Mouse (Mus musculus) forebrain, embryonic 12.5 days (tissue): ENCODE measurements around the gene Btk. TPM values are rescaled to one million over a fixed set of nuclear protein-coding genes. Genes with fewer than 3 reads are reported as not detected.

Experiments used
- ATAC-seq: fragments of 200-750 bp; cut with Nextera tagmentation; 2 replicates; pipeline ENCODE4 v1.8.0; 2017; ENCODE audit warnings: moderate TSS enrichment; ENCODE audit not compliant: low FRiP score
- H3K27ac ChIP-seq: fragments of 300-500 bp; sonication (generic); 2 replicates; pipeline ENCODE4 v1.5.1; 2016; ENCODE audit warnings: mild to moderate bottlenecking
- H3K27me3 ChIP-seq: fragments of 300-500 bp; sonication (generic); 2 replicates; pipeline ENCODE4 v1.6.1; 2016; ENCODE audit warnings: mild to moderate bottlenecking
- H3K36me3 ChIP-seq: fragments of 300-500 bp; sonication (generic); replicated peaks from 2 replicates; pipeline ENCODE4 v1.6.1; 2016; ENCODE audit warnings: mild to moderate bottlenecking
- H3K4me1 ChIP-seq: fragments of 300-500 bp; sonication (generic); 2 replicates; pipeline ENCODE4 v1.6.1; 2016
- H3K4me2 ChIP-seq: fragments of 300-500 bp; sonication (generic); 2 replicates; pipeline ENCODE4 v1.6.1; 2016; ENCODE audit warnings: mild to moderate bottlenecking, moderate library complexity
- H3K4me3 ChIP-seq: fragments of 300-500 bp; sonication (generic); replicated peaks from 2 replicates; pipeline ENCODE4 v1.5.1; 2016; ENCODE audit warnings: mild to moderate bottlenecking
- H3K9ac ChIP-seq: fragments of 300-500 bp; sonication (generic); 2 replicates; pipeline ENCODE4 v1.6.1; 2016; ENCODE audit warnings: mild to moderate bottlenecking
- H3K9me3 ChIP-seq: fragments of 300-500 bp; sonication (generic); 2 replicates; pipeline ENCODE4 v1.6.1; 2016
- WGBS: fragments of 180-500 bp; shearing (Covaris S2); methylation state at CpG from one replicate; pipeline ENCODE4 v1.1.7; 2016; 5-methylcytosine and 5-hydroxymethylcytosine counted together
- polyA plus RNA-seq: library from polyadenylated mRNA; unstranded; fragments of >200 nt; fragmentation: Nextera tagmentation; extraction: Ambion mirVana; gene quantifications from 2 replicates; pipeline ENCODE4 v1.2.1, GENCODE M21; 2016

Btk gene
- polyA plus RNA-seq, 1 experiment from 2014 or later: 0.57 TPM

- Histone ChIP-seq H3K9me3 (no peaks in the 10 kb centered on the region), H3K4me3 (peak overlapping the region; percentile 51), H3K27me3 (no peaks in the 10 kb centered on the region), H3K4me1 (peaks cover 15% of the 10 kb centered on the region), H3K36me3 (no peaks in the 10 kb centered on the region), H3K9ac (peak overlapping the region; percentile 63), H3K4me2 (peak overlapping the region; percentile 45), H3K27ac (peak overlapping the region; percentile 93)
- 18% methylated on average over 37 of the region's 43 CpGs for WGBS
- ATAC-seq: peak; percentile 80
Observed at GRCm38 (mm10) chrX:134601380-134602120, 18.2 kb upstream of the Btk start.

- Histone ChIP-seq H3K4me3 (peak within 1 kb of the TSS; percentile 51), H3K9ac (peak within 1 kb of the TSS; percentile 63), H3K9me3 (no peaks in the 10 kb centered on the region), H3K36me3 (no peaks in the 10 kb centered on the region), H3K4me1 (peaks cover 15% of the 10 kb centered on the region), H3K27me3 (no peaks in the 10 kb centered on the region), H3K4me2 (peak within 1 kb of the TSS; percentile 57), H3K27ac (peak within 1 kb of the TSS; percentile 93)
- peak; percentile 98 for ATAC-seq
- WGBS: 19% methylated on average over 33 of the region's 33 CpGs
Observed at GRCm38 (mm10) chrX:134600659-134601379, 17.4 kb upstream of the Btk start, which contains the start of the genes Gla and Hnrnph2. Gene Gla, minus strand, starts transcription at chrX:134601125. Gene Hnrnph2, plus strand, starts transcription at chrX:134601179.

- no peaks in the 10 kb centered on the region for H3K27me3 ChIP-seq
- no peaks in the 10 kb centered on the region for H3K9me3 ChIP-seq
- peak overlapping the region; percentile 48 for H3K4me3 ChIP-seq
- ATAC-seq: 0 out of 2 replicates have a peak, but pooled peaks have one; percentile 1
- peak overlapping the region; percentile 57 for H3K4me2 ChIP-seq
- 27% methylated on average over 10 of the region's 10 CpGs for WGBS
- no peaks in the 10 kb centered on the region for H3K36me3 ChIP-seq
- H3K4me1 ChIP-seq: peaks cover 15% of the 10 kb centered on the region
- H3K9ac ChIP-seq: peak overlapping the region; percentile 56
- H3K27ac ChIP-seq: peak overlapping the region; percentile 73
Observed at GRCm38 (mm10) chrX:134599922-134600565, 16.7 kb upstream of the Btk start.

- no peak overlapping the region for H3K4me2 ChIP-seq
- ATAC-seq: no peak
- 63% methylated on average over 5 of the region's 5 CpGs for WGBS
- no peaks in the 10 kb centered on the region for H3K9me3 ChIP-seq
- peaks cover 17% of the 10 kb centered on the region for H3K36me3 ChIP-seq
- no peak overlapping the region for H3K4me3 ChIP-seq
- peaks cover 5% of the 10 kb centered on the region; the same call in 1 of the 2 replicates for H3K4me1 ChIP-seq
- H3K27ac ChIP-seq: no peak overlapping the region
- H3K27me3 ChIP-seq: no peaks in the 10 kb centered on the region
- no peak overlapping the region for H3K9ac ChIP-seq
Observed at GRCm38 (mm10) chrX:134589836-134590235, 6.5 kb upstream of the Btk start.

- H3K4me3 ChIP-seq: no peak overlapping the region
- 80% methylated on average over 3 of the region's 3 CpGs for WGBS
Observed at GRCm38 (mm10) chrX:134588997-134589396, 5.6 kb upstream of the Btk start.

GRCm38 (mm10) chrX:134588261-134588660 lies 4.9 kb upstream of the Btk start:
- Histone ChIP-seq H3K9me3 (no peaks in the 10 kb centered on the region), H3K4me2 (no peak overlapping the region), H3K4me1 (peaks cover 5% of the 10 kb centered on the region; the same call in 1 of the 2 replicates), H3K4me3 (no peak overlapping the region), H3K9ac (no peak overlapping the region), H3K27me3 (no peaks in the 10 kb centered on the region), H3K36me3 (peaks cover 17% of the 10 kb centered on the region), H3K27ac (no peak overlapping the region)
- 89% methylated on average over 4 of the region's 4 CpGs for WGBS
- ATAC-seq: no peak

More at GRCm38 (mm10) chrX:134588997-134589396, 5.6 kb upstream of the Btk start:
- Histone ChIP-seq H3K4me1 (peaks cover 5% of the 10 kb centered on the region; the same call in 1 of the 2 replicates), H3K9me3 (no peaks in the 10 kb centered on the region), H3K36me3 (peaks cover 17% of the 10 kb centered on the region), H3K27ac (no peak overlapping the region), H3K9ac (no peak overlapping the region), H3K4me2 (no peak overlapping the region), H3K27me3 (no peaks in the 10 kb centered on the region)
- ATAC-seq: no peak

- Histone ChIP-seq H3K4me3 (peak overlapping the region; percentile 49), H3K27me3 (no peaks in the 10 kb centered on the region), H3K4me1 (peaks cover 5% of the 10 kb centered on the region; the same call in 1 of the 2 replicates), H3K9ac (peak overlapping the region; percentile 68), H3K9me3 (no peaks in the 10 kb centered on the region), H3K4me2 (peak overlapping the region; percentile 60), H3K36me3 (peaks cover 17% of the 10 kb centered on the region), H3K27ac (no peak overlapping the region)
- WGBS: 41% methylated on average over 8 of the region's 8 CpGs
- no peak for ATAC-seq
Observed at GRCm38 (mm10) chrX:134586447-134586846, 3.1 kb upstream of the Btk start.

- peak within 1 kb of the TSS; percentile 68 for H3K9ac ChIP-seq
- peak within 1 kb of the TSS; percentile 60 for H3K4me2 ChIP-seq
- 22% methylated on average over 45 of the region's 45 CpGs for WGBS
- peak within 1 kb of the TSS; percentile 49 for H3K4me3 ChIP-seq
- H3K27me3 ChIP-seq: no peaks in the 10 kb centered on the region
- peaks cover 16% of the 10 kb centered on the region for H3K36me3 ChIP-seq
- peak within 1 kb of the TSS; percentile 91 for H3K27ac ChIP-seq
- H3K4me1 ChIP-seq: peaks cover 5% of the 10 kb centered on the region; the same call in 1 of the 2 replicates
- H3K9me3 ChIP-seq: no peaks in the 10 kb centered on the region
- ATAC-seq: peak; percentile 97
Observed at GRCm38 (mm10) chrX:134585103-134586002, 2.0 kb upstream of the Btk start, which contains the start of gene Rpl36a. Gene Rpl36a, plus strand, starts transcription at chrX:134585654.

- no peak for ATAC-seq
- H3K4me1 ChIP-seq: peaks cover 5% of the 10 kb centered on the region; the same call in 1 of the 2 replicates
- H3K27me3 ChIP-seq: no peaks in the 10 kb centered on the region
- H3K9ac ChIP-seq: no peak overlapping the region
- WGBS: 81% methylated on average over 11 of the region's 11 CpGs
- H3K27ac ChIP-seq: no peak overlapping the region
- no peaks in the 10 kb centered on the region for H3K36me3 ChIP-seq
- no peak overlapping the region for H3K4me2 ChIP-seq
- no peaks in the 10 kb centered on the region for H3K9me3 ChIP-seq
- H3K4me3 ChIP-seq: no peak overlapping the region
Observed at GRCm38 (mm10) chrX:134582270-134582669, 1.1 kb downstream of the Btk start.

GRCm38 (mm10) chrX:134580528-134581305 lies 2.7 kb downstream of the Btk start:
- no peak overlapping the region for H3K27ac ChIP-seq
- ATAC-seq: no peak
- H3K9ac ChIP-seq: no peak overlapping the region
- no peaks in the 10 kb centered on the region for H3K36me3 ChIP-seq
- 86% methylated on average over 14 of the region's 14 CpGs for WGBS
- no peak overlapping the region for H3K4me3 ChIP-seq
- no peaks in the 10 kb centered on the region for H3K4me1 ChIP-seq
- H3K27me3 ChIP-seq: no peaks in the 10 kb centered on the region
- H3K9me3 ChIP-seq: no peaks in the 10 kb centered on the region
- H3K4me2 ChIP-seq: no peak overlapping the region

- no peak for ATAC-seq
- 78% methylated on average over 4 of the region's 4 CpGs for WGBS
- Histone ChIP-seq H3K27me3 (no peaks in the 10 kb centered on the region), H3K9ac (no peak overlapping the region), H3K4me2 (no peak overlapping the region), H3K9me3 (no peaks in the 10 kb centered on the region), H3K27ac (no peak overlapping the region), H3K4me3 (no peak overlapping the region), H3K4me1 (no peaks in the 10 kb centered on the region), H3K36me3 (no peaks in the 10 kb centered on the region)
Observed at GRCm38 (mm10) chrX:134577896-134578295, 5.5 kb downstream of the Btk start.
